Mouse (Mus musculus) heart, embryonic 14.5 days (tissue): ENCODE measurements around the gene Sec11a. TPM values are rescaled to one million over a fixed set of nuclear protein-coding genes. Genes with fewer than 3 reads are reported as not detected.
"Not testable (repeated sequence)": the region's sequence is repeated elsewhere in the genome, so short reads cannot be mapped to it uniquely, and the experiment has no call there.

Source experiments
- ATAC-seq: fragments of 200-750 bp; cut with Nextera tagmentation; 2 replicates; pipeline ENCODE4 v1.8.0; 2017; ENCODE audit warnings: low read depth, moderate TSS enrichment; ENCODE audit not compliant: insufficient number of reproducible peaks, insufficient read depth, low FRiP score
- H3K27ac ChIP-seq, 2 experiments: fragments of 200-500 bp in 1 of 2; fragments of 300-500 bp in 1 of 2; sonication (generic) in 1 of 2; replicated peaks in 1 of 2; 2 replicates each; pipeline ENCODE4 v1.5.1; 2012 to 2014; ENCODE audit warnings: low read depth in 2 of 2, low read length in 2 of 2, control low read depth in 1 of 2, mild to moderate bottlenecking in 1 of 2, mixed read lengths in 1 of 2; ENCODE audit not compliant: control insufficient read depth in 1 of 2, insufficient read depth in 1 of 2
- H3K27me3 ChIP-seq: fragments of 300-500 bp; sonication (generic); 2 replicates; pipeline ENCODE4 v1.6.1; 2014; ENCODE audit warnings: mild to moderate bottlenecking, low read length, control low read depth; ENCODE audit not compliant: control insufficient read depth, insufficient read depth
- H3K36me3 ChIP-seq: fragments of 300-500 bp; sonication (generic); 2 replicates; pipeline ENCODE4 v1.6.1; 2014; ENCODE audit warnings: mild to moderate bottlenecking, control low read depth, low read length, mixed read lengths; ENCODE audit not compliant: control insufficient read depth, insufficient read depth
- H3K4me1 ChIP-seq, 2 experiments: fragments of 200-500 bp in 1 of 2; fragments of 300-500 bp in 1 of 2; sonication (generic) in 1 of 2; 2 replicates each; pipeline ENCODE4 v1.6.1; 2012 to 2014; ENCODE audit warnings: low read length in 2 of 2, control low read depth in 1 of 2, mixed read lengths in 1 of 2; ENCODE audit not compliant: control insufficient read depth in 2 of 2, insufficient read depth in 2 of 2
- H3K4me2 ChIP-seq: fragments of 300-500 bp; sonication (generic); 2 replicates; pipeline ENCODE4 v1.6.1; 2014; ENCODE audit warnings: mild to moderate bottlenecking, low read length
- H3K4me3 ChIP-seq, 2 experiments: fragments of 200-500 bp in 1 of 2; fragments of 300-500 bp in 1 of 2; sonication (generic) in 1 of 2; 2 replicates each; pipeline ENCODE4 v1.5.1; 2012 to 2014; ENCODE audit warnings: low read length in 2 of 2, mild to moderate bottlenecking in 2 of 2, control low read depth in 1 of 2, low read depth in 1 of 2, moderate library complexity in 1 of 2; ENCODE audit not compliant: control insufficient read depth in 1 of 2, insufficient read depth in 1 of 2
- H3K9ac ChIP-seq: fragments of 300-500 bp; sonication (generic); 2 replicates; pipeline ENCODE4 v1.6.1; 2014; ENCODE audit warnings: mild to moderate bottlenecking, low read length
- H3K9me3 ChIP-seq: fragments of 300-500 bp; sonication (generic); 2 replicates; pipeline ENCODE4 v1.6.1; 2016; ENCODE audit warnings: low read length, control low read depth; ENCODE audit not compliant: control insufficient read depth
- WGBS: fragments of 180-500 bp; shearing (Covaris S2); extraction: QIAGEN DNeasy Blood & Tissue Kit; methylation state at CpG from one replicate; pipeline ENCODE4 v1.1.7; 2014; 5-methylcytosine and 5-hydroxymethylcytosine counted together
- polyA plus RNA-seq: library from polyadenylated mRNA; unstranded; fragments of >200 nt; fragmentation: Nextera tagmentation; extraction: Ambion mirVana; gene quantifications from 2 replicates; pipeline ENCODE4 v1.2.1, GENCODE M21; 2014

Sec11a gene
- polyA plus RNA-seq, 1 experiment from 2014 or later: 138 TPM

GRCm38 (mm10) chr7:80952140-80952539 is 4.6 kb upstream of the Sec11a start:
- Histone ChIP-seq H3K4me1 (no peaks in the 10 kb centered on the region), H3K36me3 (no peaks in the 10 kb centered on the region)
- 55% methylated on average over 3 of the region's 3 CpGs for WGBS

GRCm38 (mm10) chr7:80951461-80951860 is 3.9 kb upstream of the Sec11a start:
- H3K4me2 ChIP-seq: no peak overlapping the region
- no peaks in the 10 kb centered on the region for H3K27me3 ChIP-seq
- 84% methylated on average over 4 of the region's 4 CpGs for WGBS
- ATAC-seq: no peak
- peaks cover 0 to 5% of the 10 kb centered on the region in 2 experiments; a peak in 2 of 4 replicates for H3K4me1 ChIP-seq
- no peaks in the 10 kb centered on the region for H3K9me3 ChIP-seq
- no peak overlapping the region for H3K4me3 ChIP-seq
- no peak overlapping the region for H3K27ac ChIP-seq
- H3K9ac ChIP-seq: no peak overlapping the region
- no peaks in the 10 kb centered on the region for H3K36me3 ChIP-seq

More at GRCm38 (mm10) chr7:80952140-80952539, 4.6 kb upstream of the Sec11a start:
- no peaks in the 10 kb centered on the region for H3K9me3 ChIP-seq
- no peak overlapping the region for H3K4me2 ChIP-seq
- H3K27ac ChIP-seq: no peak overlapping the region
- no peak overlapping the region for H3K4me3 ChIP-seq
- ATAC-seq: no peak
- no peaks in the 10 kb centered on the region for H3K27me3 ChIP-seq
- H3K9ac ChIP-seq: no peak overlapping the region

- Histone ChIP-seq H3K9me3 (no peaks in the 10 kb centered on the region), H3K4me2 (no peak overlapping the region), H3K27ac (no peak overlapping the region), H3K4me3 (no peak overlapping the region), H3K4me1 (no peaks in the 10 kb centered on the region), H3K27me3 (no peaks in the 10 kb centered on the region), H3K9ac (no peak overlapping the region), H3K36me3 (peaks cover 6% of the 10 kb centered on the region)
- no peak for ATAC-seq
- 93% methylated on average over 4 of the region's 4 CpGs for WGBS
Measured at GRCm38 (mm10) chr7:80939808-80940207, 7.8 kb downstream of the Sec11a start.

GRCm38 (mm10) chr7:80937304-80937666 is 10.3 kb downstream of the Sec11a start:
- peaks cover 30% of the 10 kb centered on the region for H3K36me3 ChIP-seq
- not testable (repeated sequence) for H3K4me2 ChIP-seq, H3K4me3 ChIP-seq, H3K9me3 ChIP-seq, H3K27me3 ChIP-seq, H3K9ac ChIP-seq, H3K4me1 ChIP-seq, ATAC-seq, H3K27ac ChIP-seq

GRCm38 (mm10) chr7:80936617-80937303 is 10.8 kb downstream of the Sec11a start:
- H3K9me3 ChIP-seq, H3K27ac ChIP-seq, H3K4me2 ChIP-seq, H3K4me3 ChIP-seq, ATAC-seq, H3K4me1 ChIP-seq, H3K27me3 ChIP-seq, H3K9ac ChIP-seq: not testable (repeated sequence)
- 43% methylated on average over 7 of the region's 7 CpGs for WGBS
- peaks cover 35% of the 10 kb centered on the region for H3K36me3 ChIP-seq

GRCm38 (mm10) chr7:80935834-80936233 is 11.7 kb downstream of the Sec11a start:
- Histone ChIP-seq H3K4me2 (no peak overlapping the region), H3K9ac (no peak overlapping the region), H3K27me3 (no peaks in the 10 kb centered on the region), H3K36me3 (peaks cover 44% of the 10 kb centered on the region), H3K4me3 (no peak overlapping the region), H3K9me3 (no peaks in the 10 kb centered on the region), H3K4me1 (peaks cover 0 to 2% of the 10 kb centered on the region in 2 experiments; a peak in 1 of 4 replicates), H3K27ac (no peak overlapping the region)
- 95% methylated on average over 1 of the region's 1 CpGs for WGBS
- no peak for ATAC-seq

- 70% methylated on average over 1 of the region's 1 CpGs for WGBS
- Histone ChIP-seq H3K4me3 (no peak overlapping the region), H3K4me2 (no peak overlapping the region), H3K4me1 (peaks cover 0 to 2% of the 10 kb centered on the region in 2 experiments; a peak in 1 of 4 replicates), H3K9ac (no peak overlapping the region), H3K27ac (no peak overlapping the region), H3K9me3 (no peaks in the 10 kb centered on the region), H3K27me3 (no peaks in the 10 kb centered on the region), H3K36me3 (peaks cover 43% of the 10 kb centered on the region)
- ATAC-seq: no peak
Measured at GRCm38 (mm10) chr7:80932777-80933176, 14.8 kb downstream of the Sec11a start.
